Mouse (Mus musculus): Measurements from ENCODE around the gene Hipk3.

DNA sequence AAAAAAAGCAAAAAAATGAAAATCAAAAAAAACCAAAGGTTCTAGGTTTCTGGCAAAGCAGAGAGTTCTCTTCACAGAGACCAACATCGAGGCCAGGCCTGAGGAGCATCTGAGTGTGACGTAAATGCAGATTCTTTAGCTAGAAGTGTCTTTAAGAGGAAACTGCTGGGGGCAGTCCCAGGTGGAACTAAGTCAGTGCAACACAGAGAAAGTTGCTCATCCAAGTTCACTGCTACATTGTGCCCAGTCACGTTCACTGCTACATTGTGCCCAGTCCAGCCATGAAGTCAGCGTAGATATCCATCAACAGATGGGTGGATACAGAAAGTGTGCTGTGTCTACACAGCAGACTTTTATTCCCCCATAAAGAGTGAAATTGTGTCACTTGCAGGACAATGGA lies 110.7 kb downstream of the Hipk3 start:
- TF ChIP-seq CTCF (IDR thresholded peaks at IDR 0.05; ENCODE audit: borderline replicate concordance, control insufficient read depth, extremely low read depth, insufficient read depth, low read length, poor library complexity) (no peak), POLR2A (IDR thresholded peaks at IDR 0.05; ENCODE audit: control insufficient read depth, extremely low read depth, insufficient read depth, low read length, poor library complexity) (no peak)
